Mouse (Mus musculus) thymus, adult 18-20 months (tissue): ENCODE measurements at regions not wholly inside any gene's neighbourhood (a gene's known extent, or its start where the extent isn't known, plus 50 kb on each side); places are given as distances from the start of the nearest gene placed in this dataset.

Experiments used
- DNase-seq, 2 experiments: peaks; one replicate each; pipeline ENCODE4 v3.0.0; 2022; ENCODE audit warnings: mixed read lengths in 2 of 2

- DNase-seq = no peak
These were observed 134.9 kb upstream of the Pgrmc2 start for GRCm38 (mm10) chr3:41217770-41218169.

- no peak for DNase-seq
These were observed 130.7 kb upstream of the Pgrmc2 start for GRCm38 (mm10) chr3:41213533-41213932.

- no peak for DNase-seq
These were observed 127.5 kb upstream of the Pgrmc2 start for GRCm38 (mm10) chr3:41210333-41210732.

GRCm38 (mm10) chr3:41202895-41203294, 120.0 kb upstream of the Pgrmc2 start:
- DNase-seq = no peak

GRCm38 (mm10) chr3:41201782-41202181, 118.9 kb upstream of the Pgrmc2 start:
- no peak for DNase-seq

- no peak for DNase-seq
These were observed 117.2 kb upstream of the Pgrmc2 start for GRCm38 (mm10) chr3:41200026-41200425.

GRCm38 (mm10) chr3:41198216-41198976, 115.5 kb upstream of the Pgrmc2 start:
- no peak for DNase-seq

GRCm38 (mm10) chr3:41195113-41195975, 112.5 kb upstream of the Pgrmc2 start:
- peak in 1 of 2 experiments; percentile 9 for DNase-seq

- DNase-seq = no peak
These were observed 111.7 kb upstream of the Pgrmc2 start for GRCm38 (mm10) chr3:41194311-41195112.

- DNase-seq = no peak
These were observed 102.7 kb upstream of the Pgrmc2 start for GRCm38 (mm10) chr3:41185305-41186097.

- DNase-seq = no peak
These were observed 101.5 kb upstream of the Pgrmc2 start for GRCm38 (mm10) chr3:41184375-41184774.

GRCm38 (mm10) chr3:41182900-41183595, 100.2 kb upstream of the Pgrmc2 start:
- DNase-seq = no peak

GRCm38 (mm10) chr3:41182036-41182899, 99.4 kb upstream of the Pgrmc2 start:
- DNase-seq = peak; percentile 25 to 31

GRCm38 (mm10) chr3:41181438-41181837, 98.6 kb upstream of the Pgrmc2 start:
- no peak for DNase-seq

- DNase-seq = no peak
These were observed 98.1 kb upstream of the Pgrmc2 start for GRCm38 (mm10) chr3:41180911-41181310.

- DNase-seq = no peak
These were observed 96.4 kb upstream of the Pgrmc2 start for GRCm38 (mm10) chr3:41179037-41179880.

GRCm38 (mm10) chr3:41177124-41177523, 94.3 kb upstream of the Pgrmc2 start:
- DNase-seq = no peak

- DNase-seq = no peak
These were observed 92.5 kb upstream of the Pgrmc2 start for GRCm38 (mm10) chr3:41175356-41175755.

GRCm38 (mm10) chr3:41173561-41173960, 90.7 kb upstream of the Pgrmc2 start:
- DNase-seq = no peak
